Mouse (Mus musculus): ENCODE data around the gene Mvb12a.

The Mvb12a gene

GRCm38 (mm10) chr8:71592374-71593170 lies 49.9 kb downstream of the Mvb12a start:
- DNase-seq (ENCODE audit: extremely low read depth, low read depth): no peak

- no peak for DNase-seq (ENCODE audit: extremely low read depth, low read depth)
Observed at GRCm38 (mm10) chr8:71593556-71594323, 51.0 kb downstream of the Mvb12a start.

DNA sequence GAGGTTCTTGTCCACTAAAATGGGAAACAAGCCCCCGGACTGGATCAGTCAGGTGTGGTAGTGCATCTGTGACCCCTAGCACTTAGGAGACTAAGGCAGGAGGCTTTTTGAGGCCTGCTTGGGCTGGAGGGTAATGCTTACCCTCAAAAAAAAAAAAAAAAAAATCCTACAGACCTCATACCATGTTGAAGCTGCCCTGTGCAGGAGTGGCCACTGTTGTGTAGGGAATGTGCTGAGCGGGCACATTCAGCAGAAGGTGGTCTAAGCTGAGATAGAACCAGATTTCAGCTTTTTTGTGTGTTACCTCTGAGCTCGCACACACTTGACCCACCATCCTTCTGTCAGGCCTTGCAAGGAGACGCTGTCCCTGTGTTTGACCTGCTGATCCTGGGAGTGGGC lies 51.6 kb downstream of the Mvb12a start:
- no peak for DNase-seq (ENCODE audit: extremely low read depth, low read depth)

DNA sequence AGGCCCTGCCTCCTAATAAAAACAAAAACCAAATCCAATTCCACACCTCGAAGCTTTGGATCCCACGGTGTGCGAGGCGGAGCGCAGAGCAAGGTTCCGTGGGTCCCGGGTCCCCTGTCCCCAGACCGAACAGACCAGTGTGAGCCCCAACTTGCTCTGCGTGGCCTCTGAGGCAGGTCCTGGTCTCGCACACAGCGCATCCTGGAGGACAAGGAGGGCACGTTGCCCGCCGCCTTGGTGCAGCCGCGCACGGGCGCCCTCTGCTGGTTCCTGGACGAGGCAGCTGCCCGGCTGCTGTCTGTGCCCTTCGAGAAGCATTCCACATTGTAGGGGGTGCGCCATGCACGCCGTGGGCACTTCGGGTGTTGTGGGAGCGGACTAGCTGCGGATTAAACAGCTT lies 53.1 kb downstream of the Mvb12a start:
- DNase-seq (ENCODE audit: extremely low read depth, low read depth): no peak

DNA sequence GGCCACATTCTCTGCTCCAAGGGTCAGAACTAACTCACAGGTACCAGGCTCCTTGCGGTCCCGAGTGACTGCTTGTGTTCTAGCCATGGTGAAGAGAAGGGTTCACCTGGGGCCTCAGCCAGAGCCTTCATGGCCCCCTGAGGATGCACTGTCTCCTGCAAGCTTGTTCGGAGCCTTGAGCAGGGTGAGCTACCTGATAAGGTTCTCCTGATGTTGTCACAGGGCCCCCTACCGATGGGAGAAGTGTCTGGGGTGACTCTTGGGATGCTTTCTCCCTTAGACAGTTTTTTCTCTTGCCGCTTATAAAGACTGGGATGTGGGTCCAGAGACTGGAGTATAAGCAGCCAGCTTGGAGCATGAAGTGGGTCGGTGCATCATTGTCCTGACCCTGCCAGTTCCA lies 53.7 kb downstream of the Mvb12a start:
- no peak for DNase-seq (ENCODE audit: extremely low read depth, low read depth)

DNA sequence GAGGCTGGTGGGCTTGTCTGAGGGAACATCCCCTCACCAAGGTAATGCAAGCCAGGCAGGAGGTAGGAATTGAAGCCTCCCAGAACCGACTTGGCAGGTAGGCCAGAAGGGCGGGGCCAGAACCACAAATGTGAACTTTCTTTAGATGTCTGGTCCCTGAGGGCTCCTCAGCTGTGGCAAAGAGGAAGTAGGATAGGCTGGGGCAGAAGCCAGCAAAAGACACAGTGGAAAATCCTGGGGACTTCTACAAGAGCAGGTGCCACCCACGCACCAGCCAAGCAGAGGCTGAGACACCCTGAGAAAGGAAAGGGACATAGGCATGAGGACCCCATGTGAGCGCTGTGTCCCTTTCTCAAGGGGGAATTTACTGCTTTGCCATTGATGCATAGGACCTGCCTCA lies 54.1 kb downstream of the Mvb12a start:
- peak; percentile 60 for DNase-seq (ENCODE audit: extremely low read depth, low read depth)

DNA sequence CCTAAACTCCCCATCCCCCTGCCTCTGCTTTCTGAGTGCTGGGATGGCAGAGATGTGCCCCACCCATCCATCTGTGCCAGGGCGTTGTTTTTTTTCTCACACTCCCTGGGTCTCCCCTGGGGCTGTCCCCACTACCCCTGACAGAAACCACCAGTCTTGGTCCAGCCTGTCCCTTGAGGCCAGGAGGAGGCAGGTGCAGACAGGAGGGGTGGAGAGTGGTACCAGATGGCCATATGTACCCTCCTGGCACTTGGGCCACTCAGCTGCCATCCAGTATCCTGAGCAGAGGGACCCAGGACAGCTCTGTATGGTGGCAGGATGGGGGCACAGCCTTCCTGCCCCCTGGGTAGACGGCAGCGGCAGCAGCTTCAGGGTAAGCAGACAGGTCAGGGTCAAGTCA lies 54.7 kb downstream of the Mvb12a start, which contains the start of gene Fam129c:
Gene Fam129c, plus strand, starts transcription at position 198 of the 400 bp plus-strand sequence.
- no peak for DNase-seq (ENCODE audit: extremely low read depth, low read depth)

Measured in MEL-GATA-1-ER (cell line).